Mouse (Mus musculus) spleen, postnatal 4 days (tissue): ENCODE measurements around the gene Rasgef1b.

Experiments used
- DNase-seq, 2 experiments: peaks; one replicate each; pipeline ENCODE4 v3.0.0; 2022; ENCODE audit warnings: low spot score in 2 of 2

The Rasgef1b gene

GRCm38 (mm10) chr5:99541999-99542765 lies 186.7 kb downstream of the Rasgef1b start:
- no peak for DNase-seq

- DNase-seq, result peak in 1 of 2 experiments; percentile 14
These were observed 187.5 kb downstream of the Rasgef1b start for GRCm38 (mm10) chr5:99541321-99541895.

- DNase-seq, result no peak
These were observed 195.4 kb downstream of the Rasgef1b start for GRCm38 (mm10) chr5:99533416-99533815.

- no peak for DNase-seq
These were observed 202.1 kb downstream of the Rasgef1b start for GRCm38 (mm10) chr5:99526797-99527201.

GRCm38 (mm10) chr5:99525649-99526048 lies 203.2 kb downstream of the Rasgef1b start:
- DNase-seq, result no peak

GRCm38 (mm10) chr5:99522571-99523269 lies 206.1 kb downstream of the Rasgef1b start:
- no peak for DNase-seq

- no peak for DNase-seq
These were observed 207.5 kb downstream of the Rasgef1b start for GRCm38 (mm10) chr5:99521411-99521810.

- no peak for DNase-seq
These were observed 209.3 kb downstream of the Rasgef1b start for GRCm38 (mm10) chr5:99519556-99519955.

- DNase-seq, result no peak
These were observed 209.8 kb downstream of the Rasgef1b start for GRCm38 (mm10) chr5:99519023-99519422.

GRCm38 (mm10) chr5:99516207-99516606 lies 212.7 kb downstream of the Rasgef1b start:
- DNase-seq, result no peak

- DNase-seq, result no peak
These were observed 213.1 kb downstream of the Rasgef1b start for GRCm38 (mm10) chr5:99515764-99516163.

GRCm38 (mm10) chr5:99513209-99513880 lies 215.5 kb downstream of the Rasgef1b start:
- DNase-seq, result no peak

GRCm38 (mm10) chr5:99511081-99511480 lies 217.8 kb downstream of the Rasgef1b start:
- no peak for DNase-seq

- no peak for DNase-seq
These were observed 222.8 kb downstream of the Rasgef1b start for GRCm38 (mm10) chr5:99506109-99506508.

GRCm38 (mm10) chr5:99504349-99504830 lies 224.5 kb downstream of the Rasgef1b start:
- no peak for DNase-seq

GRCm38 (mm10) chr5:99502681-99503080 lies 226.2 kb downstream of the Rasgef1b start:
- DNase-seq, result no peak

GRCm38 (mm10) chr5:99499404-99500089 lies 229.3 kb downstream of the Rasgef1b start:
- no peak for DNase-seq

- no peak for DNase-seq
These were observed 231.0 kb downstream of the Rasgef1b start for GRCm38 (mm10) chr5:99497856-99498255.

GRCm38 (mm10) chr5:99496931-99497782 lies 231.7 kb downstream of the Rasgef1b start:
- no peak for DNase-seq

GRCm38 (mm10) chr5:99496157-99496453 lies 232.8 kb downstream of the Rasgef1b start:
- DNase-seq, result no peak
